Mouse (Mus musculus): ENCODE measurements around the gene Tpr.

Tpr gene

DNA sequence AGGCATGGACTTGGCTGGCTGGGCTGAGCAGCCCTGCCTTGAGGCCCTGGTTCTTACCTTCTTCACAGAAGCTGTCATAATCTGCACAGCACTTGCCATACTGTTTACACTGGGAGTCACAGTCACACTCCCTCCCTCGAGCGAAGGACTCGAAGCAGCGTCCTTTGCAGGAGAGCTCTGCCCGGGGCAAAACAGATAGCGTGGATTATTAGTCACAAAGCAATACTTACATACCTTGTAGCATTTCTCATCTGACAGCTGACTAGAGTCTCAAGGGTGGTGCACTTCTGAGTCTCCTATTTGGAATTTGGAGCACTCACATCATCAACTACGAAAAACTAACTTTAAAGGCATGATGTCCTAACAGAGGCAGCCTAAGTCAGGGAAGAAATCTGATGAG, 68.0 kb downstream of the Tpr start:
- no peak for DNase-seq (ENCODE audit: low spot score in 2 of 2)

- DNase-seq (ENCODE audit: low spot score in 2 of 2) = no peak
These were observed 70.4 kb downstream of the Tpr start for GRCm38 (mm10) chr1:150463068-150463467.

DNA sequence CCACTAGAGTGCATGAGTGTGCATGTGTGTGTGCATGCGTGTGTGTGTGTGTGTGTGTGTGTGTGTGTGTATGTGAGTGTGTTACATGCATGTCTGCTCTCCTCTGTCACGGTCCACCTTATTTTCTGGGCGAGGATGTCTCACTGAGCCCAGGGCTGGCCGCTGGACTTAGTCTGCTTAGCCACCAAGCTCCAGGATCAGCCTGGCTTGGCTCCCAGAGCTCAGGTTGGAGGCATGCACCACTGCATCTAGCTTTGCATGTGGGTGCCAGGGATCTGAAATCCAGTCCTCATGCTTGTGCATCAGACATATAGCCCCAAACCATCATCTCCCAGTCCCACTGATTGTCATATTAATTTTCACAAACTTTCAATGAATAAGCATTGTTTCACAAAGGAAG, 71.1 kb downstream of the Tpr start:
- no peak for DNase-seq (ENCODE audit: low spot score in 2 of 2)

DNA sequence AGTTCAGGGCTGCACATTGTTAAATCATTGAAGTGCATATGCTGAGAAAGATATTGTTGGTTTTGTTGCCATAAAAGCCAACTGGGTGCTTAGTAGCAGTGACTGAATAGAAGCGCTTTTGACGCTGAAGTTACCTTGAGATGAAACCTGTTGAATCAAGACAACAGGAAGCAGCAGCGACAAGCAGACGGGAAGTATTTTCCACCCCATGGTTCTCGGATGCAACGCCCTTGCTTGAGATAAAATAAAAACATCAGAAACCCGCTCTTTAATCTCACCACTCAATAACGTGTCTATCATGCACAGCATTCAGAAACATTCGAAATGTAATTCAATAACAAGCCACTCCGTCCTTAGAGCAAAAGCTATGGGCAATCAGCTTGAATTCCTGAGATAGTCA, 72.7 kb downstream of the Tpr start:
- DNase-seq (ENCODE audit: low spot score in 2 of 2) = no peak

- DNase-seq (ENCODE audit: low spot score in 2 of 2) = no peak
These were observed 73.5 kb downstream of the Tpr start, which contains the start of gene Prg4 for GRCm38 (mm10) chr1:150466132-150466531. Gene Prg4 (minus strand): TSS chr1:150466165.

DNA sequence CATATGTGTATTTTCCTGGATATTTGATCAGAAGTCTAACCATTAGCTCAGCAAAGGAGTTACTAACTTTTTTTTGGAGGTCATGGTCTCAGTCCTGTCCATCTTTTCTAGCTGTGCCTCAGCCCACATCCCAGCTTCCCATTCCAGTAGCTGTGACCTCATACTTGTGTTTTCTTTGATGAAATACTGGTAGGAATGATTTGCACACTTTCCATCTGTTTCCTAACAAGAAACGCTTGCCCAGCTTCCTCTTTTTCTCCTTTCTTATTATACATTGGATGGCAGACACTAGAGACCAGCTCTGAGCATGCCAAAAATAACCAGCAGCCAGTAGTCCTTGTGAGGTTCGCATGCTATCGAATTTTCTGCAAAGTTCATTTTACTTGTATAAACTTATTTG, 77.4 kb downstream of the Tpr start:
- DNase-seq (ENCODE audit: low spot score in 2 of 2) = no peak

GRCm38 (mm10) chr1:150472525-150472924, 79.9 kb downstream of the Tpr start:
- no peak for DNase-seq (ENCODE audit: low spot score in 2 of 2)

- DNase-seq (ENCODE audit: low spot score in 2 of 2) = no peak
These were observed 88.0 kb downstream of the Tpr start for GRCm38 (mm10) chr1:150480674-150481073.

- DNase-seq (ENCODE audit: low spot score in 2 of 2) = no peak
These were observed 96.5 kb downstream of the Tpr start for GRCm38 (mm10) chr1:150489148-150489547.

- DNase-seq (ENCODE audit: low spot score in 2 of 2) = no peak
These were observed 104.1 kb downstream of the Tpr start for GRCm38 (mm10) chr1:150496626-150497302.

GRCm38 (mm10) chr1:150497690-150498089, 105.1 kb downstream of the Tpr start:
- DNase-seq (ENCODE audit: low spot score in 2 of 2) = no peak

- no peak for DNase-seq (ENCODE audit: low spot score in 2 of 2)
These were observed 105.5 kb downstream of the Tpr start for GRCm38 (mm10) chr1:150498177-150498576.

Data from spleen, postnatal 4 days (tissue).